In genomic region chr13:63332576-63333300, GRCm38 (mm10) we compare ENCODE assay signal across 9 mouse cellular contexts.
DNase-seq lines count a peak whose midpoint lies in the region; ATAC-seq and TF ChIP-seq lines count a peak whose summit lies in the region.
"Had no signal": no experiment of that assay in that cellular context is flagged by ENCODE, and none has a peak within 500 bp of the region (broad histone marks: within the 10 kb centered on the region; RNA-seq: fewer than 3 reads in every experiment).

No protein-coding gene starts in this region.

- H3K27me3 ChIP-seq in intestine, postnatal 0 days (replicated peaks; ENCODE audit: control insufficient read depth, insufficient read depth, low read length) = no peaks in the 10 kb centered on the region
- no peaks in the 10 kb centered on the region for H3K27me3 ChIP-seq in intestine, embryonic 16.5 days (replicated peaks; ENCODE audit: control insufficient read depth, insufficient read depth, low read length)
- H3K27me3 ChIP-seq in midbrain, postnatal 0 days (ENCODE audit: insufficient read depth, low read length) = no peaks in the 10 kb centered on the region

- no peak overlapping the region for H3K27ac ChIP-seq in intestine, postnatal 0 days (ENCODE audit: low read depth, low read length)
- H3K27ac ChIP-seq in intestine, embryonic 16.5 days (ENCODE audit: low read length) = no peak overlapping the region
- H3K27ac ChIP-seq in midbrain, postnatal 0 days (ENCODE audit: low read depth, low read length) = no peak overlapping the region

- no peaks in the 10 kb centered on the region for H3K9me3 ChIP-seq in intestine, postnatal 0 days (ENCODE audit: control insufficient read depth)
- no peaks in the 10 kb centered on the region for H3K9me3 ChIP-seq in intestine, embryonic 16.5 days (ENCODE audit: control insufficient read depth, low read length)
- no peaks in the 10 kb centered on the region for H3K9me3 ChIP-seq in midbrain, postnatal 0 days (ENCODE audit: low read length)
- H3K9me3 ChIP-seq: megakaryocyte, embryonic 14.5 days had no signal

- ATAC-seq in intestine, postnatal 0 days = no peak
- no peak for ATAC-seq in intestine, embryonic 16.5 days
- ATAC-seq in CD4-positive, CD25-positive, alpha-beta regulatory T cell, adult 4 months = peak; percentile 86
- peak; percentile 62; the same call in 1 of the 2 replicates for ATAC-seq in erythroblast, adult 5-6 weeks (replicated peaks; ENCODE audit: low FRiP score, poor library complexity, severe bottlenecking)
- no peak for ATAC-seq in midbrain, postnatal 0 days (ENCODE audit: low FRiP score)

- no peak overlapping the region for H3K9ac ChIP-seq in intestine, postnatal 0 days (ENCODE audit: low read depth, low read length)
- no peak overlapping the region for H3K9ac ChIP-seq in intestine, embryonic 16.5 days (ENCODE audit: low read depth, low read length)
- no peak overlapping the region for H3K9ac ChIP-seq in midbrain, postnatal 0 days (replicated peaks; ENCODE audit: low read length, poor library complexity, severe bottlenecking)

- WGBS in intestine, postnatal 0 days = 37% methylated on average over 4 of the region's 4 CpGs
- WGBS in intestine, embryonic 16.5 days = 42% methylated on average over 4 of the region's 4 CpGs
- 44% methylated on average over 4 of the region's 4 CpGs for WGBS in midbrain, postnatal 0 days

- DNase-seq in ZHBTc4 (ENCODE audit: low read depth, low spot score) = peak; percentile 69
- peak; percentile 54 to 62 for DNase-seq in left cerebral cortex, postnatal 10 days (ENCODE audit: extremely low spot score in 1 of 2, low spot score in 2 of 2)
- peak; percentile 73 for DNase-seq in midbrain, postnatal 0 days (ENCODE audit: low spot score)
- DNase-seq in urinary bladder, postnatal 25 days (ENCODE audit: low spot score) = no peak

- no peaks in the 10 kb centered on the region for H3K4me1 ChIP-seq in intestine, postnatal 0 days (replicated peaks; ENCODE audit: control insufficient read depth, insufficient read depth, low read length)
- H3K4me1 ChIP-seq in intestine, embryonic 16.5 days (ENCODE audit: control insufficient read depth, insufficient read depth, low read length) = peaks cover 11% of the 10 kb centered on the region; the same call in 1 of the 2 replicates
- 0 out of 2 replicates have a peak, but pooled peaks cover 3% of the 10 kb centered on the region for H3K4me1 ChIP-seq in midbrain, postnatal 0 days (ENCODE audit: insufficient read depth, low read length)

- peak; percentile 96 for TF ChIP-seq CTCF in intestine, postnatal 0 days (IDR thresholded peaks at IDR 0.05; ENCODE audit: low read depth)
- TF ChIP-seq CTCF in midbrain, postnatal 0 days (IDR thresholded peaks at IDR 0.05) = peak; percentile 99

- no peaks in the 10 kb centered on the region for H3K36me3 ChIP-seq in intestine, postnatal 0 days (ENCODE audit: control insufficient read depth, insufficient read depth)
- no peaks in the 10 kb centered on the region for H3K36me3 ChIP-seq in intestine, embryonic 16.5 days (ENCODE audit: control insufficient read depth, insufficient read depth, low read length)
- H3K36me3 ChIP-seq in midbrain, postnatal 0 days (ENCODE audit: insufficient read depth, low read length) = no peaks in the 10 kb centered on the region

- intact Hi-C loops in left cerebral cortex, postnatal 10 days (cut with DNase I) = loop anchor here (2.0 to 10.0 kb wide), 3 partner anchors 286 to 568 kb away; partner anchors contain the start of gene Platr25

- H3K4me3 ChIP-seq in intestine, postnatal 0 days (ENCODE audit: low read depth, low read length) = no peak overlapping the region
- H3K4me3 ChIP-seq in intestine, embryonic 16.5 days (ENCODE audit: low read length) = no peak overlapping the region
- no peak overlapping the region for H3K4me3 ChIP-seq in midbrain, postnatal 0 days (ENCODE audit: low read depth, low read length)
- H3K4me3 ChIP-seq: megakaryocyte, embryonic 14.5 days had no signal

- no peak overlapping the region for H3K4me2 ChIP-seq in intestine, postnatal 0 days (replicated peaks; ENCODE audit: low read depth)
- H3K4me2 ChIP-seq in intestine, embryonic 16.5 days (ENCODE audit: low read depth, low read length) = no peak overlapping the region
- H3K4me2 ChIP-seq in midbrain, postnatal 0 days (ENCODE audit: low read depth, low read length, poor library complexity, severe bottlenecking) = no peak overlapping the region

Comparison
In these comparisons a context has a peak if more than half of its experiments do, and no peak if none do; other contexts are left out.
1. ATAC-seq: peak in CD4-positive, CD25-positive, alpha-beta regulatory T cell, adult 4 months (single experiment) and erythroblast, adult 5-6 weeks (single experiment); none in intestine, postnatal 0 days (single experiment), intestine, embryonic 16.5 days (single experiment) and midbrain, postnatal 0 days (single experiment).